7 mouse cellular contexts compared by ENCODE assay signal in genomic region chr11:77409879-77410278, GRCm38 (mm10). TPM values are rescaled to one million over a fixed set of nuclear protein-coding genes. Genes with fewer than 3 reads are reported as not detected.
DNase-seq lines count a peak whose midpoint lies in the region; ATAC-seq and TF ChIP-seq lines count a peak whose summit lies in the region.

No protein-coding gene starts in this region.

- H3K4me1 ChIP-seq in kidney, adult 2 months (ENCODE audit: control insufficient read depth, insufficient read depth, low read length), result 0 out of 2 replicates have a peak, but pooled peaks cover 2% of the 10 kb centered on the region
- no peaks in the 10 kb centered on the region for H3K4me1 ChIP-seq in midbrain, embryonic 16.5 days (ENCODE audit: control insufficient read depth, insufficient read depth, low read length)

- WGBS in kidney, adult 2 months, result 60% methylated on average over 6 of the region's 6 CpGs
- 92% methylated on average over 6 of the region's 6 CpGs for WGBS in midbrain, embryonic 16.5 days

- H3K27ac ChIP-seq in kidney, adult 2 months (ENCODE audit: insufficient read depth, low read depth, low read length), result no peak overlapping the region
- no peak overlapping the region for H3K27ac ChIP-seq in midbrain, embryonic 16.5 days (ENCODE audit: low read length)

- no peaks in the 10 kb centered on the region for H3K27me3 ChIP-seq in kidney, adult 2 months (replicated peaks; ENCODE audit: control insufficient read depth, insufficient read depth, low read length)
- H3K27me3 ChIP-seq in midbrain, embryonic 16.5 days (ENCODE audit: control insufficient read depth, insufficient read depth, low read depth, low read length), result no peaks in the 10 kb centered on the region

- H3K4me2 ChIP-seq in midbrain, embryonic 16.5 days (ENCODE audit: low read length), result no peak overlapping the region

- DNase-seq in urinary bladder, postnatal 25 days (ENCODE audit: low spot score), result peak; percentile 31
- DNase-seq in urinary bladder, adult 2 months (ENCODE audit: low spot score), result no peak
- peak; percentile 51 for DNase-seq in gastrocnemius, adult 18-20 months (ENCODE audit: low spot score)
- DNase-seq in kidney, adult 2 months, result peak; percentile 81
- DNase-seq in lung, postnatal 10 days, result peak; percentile 83

- H3K9ac ChIP-seq in midbrain, embryonic 16.5 days (ENCODE audit: low read depth, low read length), result no peak overlapping the region

- TF ChIP-seq CTCF in kidney, adult 2 months (conservative IDR thresholded peaks at IDR 0.05; ENCODE audit: insufficient read depth, insufficient read length, low read depth, low read length), result no peak

- H3K4me3 ChIP-seq in kidney, adult 2 months (ENCODE audit: insufficient read depth, low read depth, low read length), result no peak overlapping the region
- H3K4me3 ChIP-seq in midbrain, embryonic 16.5 days (ENCODE audit: low read depth, low read length), result no peak overlapping the region

- TF ChIP-seq POLR2A in kidney, adult 2 months (IDR thresholded peaks at IDR 0.05; ENCODE audit: low read depth, low read length), result no peak

- ATAC-seq in erythroblast, adult 5-6 weeks (replicated peaks; ENCODE audit: low FRiP score, poor library complexity, severe bottlenecking), result no peak
- no peak for ATAC-seq in midbrain, embryonic 16.5 days

- H3K9me3 ChIP-seq in midbrain, embryonic 16.5 days (replicated peaks; ENCODE audit: control insufficient read depth, low read length, poor library complexity, severe bottlenecking), result no peaks in the 10 kb centered on the region

- no peaks in the 10 kb centered on the region; the same call in 1 of the 2 replicates for H3K36me3 ChIP-seq in kidney, adult 2 months (ENCODE audit: control insufficient read depth, insufficient read depth, low read length)
- H3K36me3 ChIP-seq in midbrain, embryonic 16.5 days (ENCODE audit: control insufficient read depth, insufficient read depth, low read length), result no peaks in the 10 kb centered on the region

RNA-seq across cellular contexts. Expression of gene Coro6, which starts 52.3 kb away (rescaled TPM):
- polyA plus RNA-seq in urinary bladder, adult 2 months (2012; rRNA removed), result 16.2 and 19.9 TPM in 2 replicates
- total RNA-seq in gastrocnemius, adult 18-20 months (2021), result 100 to 1,000 TPM; 191 to 201 TPM
- polyA plus RNA-seq in kidney, adult 2 months (2012; rRNA removed), result 4.4 and 7.9 TPM in 2 replicates
- total RNA-seq in erythroblast, adult 5-6 weeks (2015; ENCODE audit: low replicate concordance), result not detected in 2 replicates
- not detected in 2 replicates for total RNA-seq in erythroblast, adult 5-6 weeks (2017; ENCODE audit: low replicate concordance)
- polyA plus RNA-seq in midbrain, embryonic 16.5 days (2015; fragmentation: Nextera tagmentation; extraction: Ambion mirVana), result 0.19 and 0.39 TPM in 2 replicates
